Mouse (Mus musculus): ENCODE measurements around the gene Fkbp15. TPM values are rescaled to one million over a fixed set of nuclear protein-coding genes. Genes with fewer than 3 reads are reported as not detected.

Fkbp15 gene
- total and polyA plus RNA-seq, 3 experiments, result 14.7 to 19.6 (median 16.6) TPM

DNA sequence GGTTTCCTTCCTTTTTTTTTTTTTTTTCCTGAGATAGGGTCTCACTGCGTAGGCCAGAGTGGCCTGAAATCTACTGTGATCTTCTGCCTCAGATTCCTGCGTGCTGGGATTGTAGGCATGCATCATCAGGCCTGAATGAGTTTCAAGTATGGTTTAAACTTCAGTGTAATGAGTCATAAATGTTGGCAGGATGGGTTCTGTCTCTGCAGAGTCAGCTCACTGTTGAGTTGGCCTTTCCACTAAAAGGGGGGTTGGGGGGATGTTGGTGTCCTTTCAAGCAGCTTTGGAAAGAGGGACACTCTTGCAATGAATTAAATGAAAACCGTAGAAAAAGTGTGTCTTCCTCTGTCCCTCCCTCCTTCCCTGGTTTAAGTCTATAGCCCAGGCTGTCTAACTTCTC is 38.6 kb upstream of the Fkbp15 start:
- TF ChIP-seq CTCF (IDR thresholded peaks at IDR 0.05) (no peak), EP300 (IDR thresholded peaks at IDR 0.05; ENCODE audit: insufficient read depth, low read depth, low read length) (no peak), POLR2A (IDR thresholded peaks at IDR 0.05; ENCODE audit: insufficient read depth, low read depth, low read length) (no peak)
- Histone ChIP-seq H3K4me3 (no peak overlapping the region), H3K79me2 (replicated peaks; ENCODE audit: control insufficient read depth, insufficient read depth, low read length) (0 out of 2 replicates have a peak, but pooled peaks cover 2% of the 10 kb centered on the region), H3K36me3 (ENCODE audit: control insufficient read depth, insufficient read depth, low read length) (peaks cover 27% of the 10 kb centered on the region), H3K9ac (ENCODE audit: low read depth, low read length) (no peak overlapping the region), H3K27ac (no peak overlapping the region), H3K27me3 (ENCODE audit: control insufficient read depth, insufficient read depth, low read length) (no peaks in the 10 kb centered on the region), H3K4me1 (ENCODE audit: control insufficient read depth, insufficient read depth, low read length) (peaks cover 3% of the 10 kb centered on the region)
- DNase-seq, result no peak
- intact Hi-C loops (cut with DNase I), result loop anchor here (2.0 kb wide), 1 partner anchor 32 kb away; no protein-coding TSS in a partner anchor
- WGBS, result 59% methylated on average over 3 of the region's 3 CpGs

DNA sequence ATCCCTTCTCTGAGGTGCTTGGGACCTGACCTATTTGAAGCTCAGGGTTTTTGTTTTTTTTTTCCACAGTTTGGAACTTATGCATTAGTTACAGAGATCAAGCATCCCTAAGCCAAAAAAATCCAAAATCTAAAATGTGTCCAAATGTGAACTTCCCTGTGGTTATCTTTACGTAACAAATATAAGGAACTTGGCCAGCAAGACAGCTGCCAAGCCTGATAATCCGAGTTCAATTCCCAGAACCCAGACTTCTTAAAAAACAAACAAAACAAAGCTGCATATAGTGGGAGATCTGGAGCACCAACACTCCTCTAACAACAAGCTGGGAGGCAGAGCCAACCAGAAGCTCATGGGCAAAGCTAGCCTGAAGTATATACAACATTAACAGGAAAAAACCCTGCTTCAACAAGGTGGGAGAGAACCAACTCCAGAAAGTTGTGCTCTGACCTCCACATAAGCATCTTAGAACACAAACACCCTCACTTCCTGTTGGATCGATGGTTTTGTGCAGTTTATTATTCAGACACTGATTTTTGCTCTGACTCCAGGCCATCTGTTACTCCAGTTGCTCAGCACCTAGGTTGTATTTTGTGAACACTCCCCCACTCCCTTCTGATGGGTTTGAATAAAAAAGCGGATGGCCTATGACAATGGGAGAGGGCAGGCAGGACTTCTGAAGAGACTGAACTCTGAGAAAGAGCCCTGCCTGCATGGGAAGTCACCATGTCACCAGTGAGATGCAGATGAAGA is 37.4 kb upstream of the Fkbp15 start:
- no peak overlapping the region for H3K9ac ChIP-seq (ENCODE audit: low read depth, low read length)
- WGBS, result 39% methylated on average over 4 of the region's 4 CpGs
- H3K4me1 ChIP-seq (ENCODE audit: control insufficient read depth, insufficient read depth, low read length), result peaks cover 3% of the 10 kb centered on the region

DNA sequence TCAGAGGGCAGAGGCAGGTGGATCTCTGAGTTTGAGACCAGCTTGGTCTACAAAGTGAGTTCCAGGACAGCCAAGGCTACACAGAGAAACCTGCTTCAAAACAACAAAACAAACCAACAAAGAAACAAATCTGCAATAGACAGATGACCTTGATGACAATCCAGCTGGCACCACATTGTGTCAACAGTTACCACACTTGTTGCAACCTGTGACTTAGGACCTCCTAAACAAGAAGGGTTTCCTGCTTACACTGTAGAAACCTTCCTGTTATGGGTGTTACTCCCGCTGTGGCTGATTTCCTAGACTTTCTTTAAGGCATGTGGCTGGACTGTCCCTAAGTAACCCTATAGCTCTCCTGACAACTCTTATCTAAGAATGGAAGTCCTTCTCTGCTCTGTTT is 35.5 kb upstream of the Fkbp15 start:
- intact Hi-C loops (cut with DNase I), result no loop called here
- no peak for DNase-seq
- 39% methylated on average over 1 of the region's 1 CpGs for WGBS
- Histone ChIP-seq H3K9ac (ENCODE audit: low read depth, low read length) (no peak overlapping the region), H3K27me3 (ENCODE audit: control insufficient read depth, insufficient read depth, low read length) (no peaks in the 10 kb centered on the region), H3K4me3 (no peak overlapping the region), H3K4me1 (ENCODE audit: control insufficient read depth, insufficient read depth, low read length) (peaks cover 3% of the 10 kb centered on the region), H3K36me3 (ENCODE audit: control insufficient read depth, insufficient read depth, low read length) (peaks cover 27% of the 10 kb centered on the region), H3K27ac (no peak overlapping the region), H3K79me2 (replicated peaks; ENCODE audit: control insufficient read depth, insufficient read depth, low read length) (0 out of 2 replicates have a peak, but pooled peaks cover 2% of the 10 kb centered on the region)
- TF ChIP-seq EP300 (IDR thresholded peaks at IDR 0.05; ENCODE audit: insufficient read depth, low read depth, low read length) (no peak), CTCF (IDR thresholded peaks at IDR 0.05) (no peak)

More for the DNA sequence above, 37.4 kb upstream of the Fkbp15 start:
- H3K27me3 ChIP-seq (ENCODE audit: control insufficient read depth, insufficient read depth, low read length), result no peaks in the 10 kb centered on the region
- H3K27ac ChIP-seq, result no peak overlapping the region
- H3K4me3 ChIP-seq, result no peak overlapping the region
- no peak for DNase-seq
- 0 out of 2 replicates have a peak, but pooled peaks cover 2% of the 10 kb centered on the region for H3K79me2 ChIP-seq (replicated peaks; ENCODE audit: control insufficient read depth, insufficient read depth, low read length)
- TF ChIP-seq POLR2A (IDR thresholded peaks at IDR 0.05; ENCODE audit: insufficient read depth, low read depth, low read length) (no peak), EP300 (IDR thresholded peaks at IDR 0.05; ENCODE audit: insufficient read depth, low read depth, low read length) (no peak), CTCF (IDR thresholded peaks at IDR 0.05) (no peak)
- intact Hi-C loops (cut with DNase I), result loop anchor here (2.0 kb wide), 1 partner anchor 31 kb away; no protein-coding TSS in a partner anchor
- peaks cover 27% of the 10 kb centered on the region for H3K36me3 ChIP-seq (ENCODE audit: control insufficient read depth, insufficient read depth, low read length)

GRCm38 (mm10) chr4:62393459-62393858 is 33.1 kb upstream of the Fkbp15 start:
- no peak overlapping the region for H3K9ac ChIP-seq (ENCODE audit: low read depth, low read length)
- TF ChIP-seq CTCF (IDR thresholded peaks at IDR 0.05) (no peak), EP300 (IDR thresholded peaks at IDR 0.05; ENCODE audit: insufficient read depth, low read depth, low read length) (no peak)
- intact Hi-C loops (cut with DNase I), result no loop called here
- H3K27me3 ChIP-seq (ENCODE audit: control insufficient read depth, insufficient read depth, low read length), result no peaks in the 10 kb centered on the region
- DNase-seq, result no peak
- peaks cover 23% of the 10 kb centered on the region for H3K36me3 ChIP-seq (ENCODE audit: control insufficient read depth, insufficient read depth, low read length)
- WGBS, result 62% methylated on average over 6 of the region's 6 CpGs
- H3K79me2 ChIP-seq (replicated peaks; ENCODE audit: control insufficient read depth, insufficient read depth, low read length), result 0 out of 2 replicates have a peak, but pooled peaks cover 2% of the 10 kb centered on the region
- H3K4me3 ChIP-seq, result no peak overlapping the region
- H3K4me1 ChIP-seq (ENCODE audit: control insufficient read depth, insufficient read depth, low read length), result peaks cover 3% of the 10 kb centered on the region
- no peak overlapping the region for H3K27ac ChIP-seq

DNA sequence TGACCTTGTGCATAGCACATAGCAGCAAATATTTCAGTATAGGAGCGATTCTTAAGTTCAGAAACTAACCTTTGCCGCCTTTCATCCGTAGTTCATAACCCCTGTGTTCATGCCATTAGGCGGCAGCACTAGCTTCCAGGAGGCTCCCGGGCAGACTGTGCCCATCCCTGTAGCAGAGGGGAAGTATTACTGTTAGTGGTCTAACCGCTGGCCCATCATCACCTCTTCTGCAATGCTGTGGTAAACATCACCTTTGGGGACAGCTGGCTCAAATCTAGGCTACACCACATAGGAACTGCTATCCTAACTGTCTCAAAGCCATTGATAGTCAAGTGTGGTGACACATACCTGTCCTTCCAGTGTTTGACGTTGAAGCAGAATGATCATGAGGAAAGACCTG is 31.5 kb upstream of the Fkbp15 start:
- Histone ChIP-seq H3K27me3 (ENCODE audit: control insufficient read depth, insufficient read depth, low read length) (no peaks in the 10 kb centered on the region), H3K4me1 (ENCODE audit: control insufficient read depth, insufficient read depth, low read length) (peaks cover 2% of the 10 kb centered on the region), H3K79me2 (replicated peaks; ENCODE audit: control insufficient read depth, insufficient read depth, low read length) (no peaks in the 10 kb centered on the region), H3K27ac (no peak overlapping the region), H3K4me3 (no peak overlapping the region), H3K36me3 (ENCODE audit: control insufficient read depth, insufficient read depth, low read length) (peaks cover 10% of the 10 kb centered on the region), H3K9ac (ENCODE audit: low read depth, low read length) (no peak overlapping the region)
- intact Hi-C loops (cut with DNase I), result no loop called here
- 81% methylated on average over 7 of the region's 7 CpGs for WGBS
- DNase-seq, result no peak
- TF ChIP-seq CTCF (IDR thresholded peaks at IDR 0.05) (no peak), EP300 (IDR thresholded peaks at IDR 0.05; ENCODE audit: insufficient read depth, low read depth, low read length) (no peak), POLR2A (IDR thresholded peaks at IDR 0.05; ENCODE audit: insufficient read depth, low read depth, low read length) (no peak)
